Mouse (Mus musculus) ovary, adult 2 months (tissue): ENCODE measurements around the gene Olfr104-ps. TPM values are rescaled to one million over a fixed set of nuclear protein-coding genes. Genes with fewer than 3 reads are reported as not detected.

Source experiments
- polyA plus RNA-seq: library from polyadenylated mRNA; depleted of rRNA; stranded (reverse); fragments of >200 nt; gene quantifications from 2 replicates; pipeline ENCODE4 v1.2.3, GENCODE M21; 2012; rRNA removed

Olfr104-ps gene
- not detected in 2 replicates for polyA plus RNA-seq

GRCm38 (mm10) chr17:37359282-37359681 lies at the start of gene Olfr104-ps:
Gene Olfr104-ps, plus strand, starts transcription at chr17:37359582.

DNA sequence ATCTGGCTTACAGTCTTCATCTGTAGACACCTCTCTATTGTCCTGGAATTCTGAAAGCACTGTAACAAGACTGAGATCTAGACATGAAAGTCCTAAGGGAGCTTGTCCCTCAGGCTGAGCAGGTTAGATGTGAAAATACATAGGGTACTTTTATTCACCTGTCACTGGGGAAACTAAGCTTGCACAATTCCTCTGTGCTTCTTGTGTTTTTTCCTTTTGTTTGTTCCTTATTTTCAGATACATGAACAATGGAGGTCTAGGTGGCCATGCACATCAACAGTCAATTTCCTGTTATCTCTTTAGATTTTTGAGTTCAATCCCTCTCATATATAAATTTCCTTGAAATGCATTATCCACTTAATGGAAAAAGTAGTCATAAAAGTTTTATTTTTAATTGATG lies 42.4 kb upstream of the Olfr104-ps start, which contains the start of gene Olfr102:
Gene Olfr102 (minus strand): TSS at position 101 of the 400 bp plus-strand sequence.

DNA sequence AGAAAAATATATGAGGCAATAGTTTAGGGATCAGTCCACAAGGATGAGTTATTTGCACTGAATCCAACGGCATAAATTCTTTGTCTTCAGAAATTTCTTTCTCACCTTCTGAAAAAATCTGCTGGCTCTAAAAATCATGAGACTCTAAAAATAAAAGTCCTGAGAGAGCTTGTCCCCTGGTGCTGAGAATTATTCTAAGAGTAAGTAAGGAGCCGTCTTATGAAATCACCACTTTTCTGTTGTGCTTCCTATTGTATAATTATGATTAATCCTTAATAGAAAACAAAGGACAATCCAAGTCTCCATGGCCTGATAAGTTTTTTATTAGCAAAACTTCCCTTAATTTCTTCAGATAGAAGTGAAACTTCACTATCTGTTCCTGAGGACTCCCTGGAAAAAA lies 19.8 kb upstream of the Olfr104-ps start, which contains the start of gene Olfr103:
Gene Olfr103 (minus strand): TSS at position 101 of the 400 bp plus-strand sequence.

DNA sequence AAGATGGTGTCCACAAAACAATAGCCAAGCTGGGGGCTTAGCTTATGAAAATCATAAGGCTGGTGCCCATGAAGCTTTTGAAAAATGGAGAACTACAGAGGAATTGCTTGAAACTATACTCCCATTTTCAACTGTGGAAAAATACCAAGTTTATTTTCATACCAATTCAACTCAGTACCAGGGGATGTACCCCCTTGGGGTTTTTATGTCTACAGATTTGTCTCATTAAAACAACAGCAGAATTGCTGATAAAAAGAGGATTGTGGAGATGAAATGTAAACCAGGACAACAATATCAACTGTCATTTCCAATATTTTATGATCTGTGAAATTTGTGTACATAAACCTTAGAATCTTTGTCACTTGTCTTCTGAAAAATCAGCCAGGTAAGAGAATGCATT lies 19.4 kb downstream of the Olfr104-ps start, which contains the start of gene Olfr105-ps:
Gene Olfr105-ps (plus strand): TSS at position 301 of the 400 bp plus-strand sequence.

DNA sequence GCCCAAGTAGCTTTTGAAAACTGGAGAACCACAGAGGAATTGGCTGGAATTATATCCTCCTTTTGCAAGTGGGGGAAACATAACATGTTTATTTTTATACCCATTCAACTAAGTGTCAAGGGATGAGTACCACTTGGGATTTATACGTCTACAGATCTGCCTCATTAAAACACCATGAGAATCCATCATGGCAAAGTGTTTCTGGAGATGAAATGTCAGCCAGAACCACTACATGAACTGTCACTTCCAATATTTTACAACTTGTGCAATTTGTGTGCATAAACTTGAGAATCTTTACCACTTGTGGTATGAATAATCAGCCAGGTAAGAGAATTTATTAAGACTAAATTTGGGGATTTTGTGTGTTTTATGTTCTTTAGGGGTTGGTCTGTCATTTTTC lies 30.7 kb downstream of the Olfr104-ps start, which contains the start of gene Olfr106-ps:
Gene Olfr106-ps (plus strand): TSS at position 301 of the 400 bp plus-strand sequence.

DNA sequence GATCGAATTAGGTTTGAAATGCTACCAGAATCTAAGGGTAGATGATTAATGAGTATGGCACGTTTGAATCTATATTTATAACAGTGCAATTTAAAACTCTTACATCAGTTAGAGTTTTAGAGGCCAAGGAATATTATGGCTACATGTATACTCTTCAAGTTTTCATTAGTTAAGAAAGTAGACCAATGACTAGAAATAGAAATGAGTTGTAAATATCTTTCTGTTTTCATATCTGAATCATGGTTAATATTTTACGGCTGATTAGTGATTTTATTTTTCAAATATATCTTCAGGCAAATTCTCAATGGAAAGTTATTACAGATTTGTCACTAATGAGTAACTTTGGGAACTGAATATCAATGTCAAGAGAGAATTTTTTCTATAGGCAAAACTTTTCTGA lies 39.5 kb downstream of the Olfr104-ps start, which contains the start of gene Olfr107:
Gene Olfr107 (plus strand): TSS at position 301 of the 400 bp plus-strand sequence.

Other genes starting within 250 kb of the Olfr104-ps start
- gene Olfr92, start 239.5 kb upstream of the Olfr104-ps start, polyA plus RNA-seq = not detected in 2 replicates
- gene Olfr93, start 198.1 kb upstream of the Olfr104-ps start, polyA plus RNA-seq = not detected in 2 replicates
- not detected in 2 replicates for gene Ubd, start 165.7 kb upstream of the Olfr104-ps start, polyA plus RNA-seq
- gene Olfr94, start 158.6 kb upstream of the Olfr104-ps start, polyA plus RNA-seq = not detected in 2 replicates
- gene Olfr95, start 146.5 kb upstream of the Olfr104-ps start, polyA plus RNA-seq = not detected in 2 replicates
- not detected in 2 replicates for gene Olfr96, start 139.4 kb upstream of the Olfr104-ps start, polyA plus RNA-seq
- gene Olfr97, start 122.3 kb upstream of the Olfr104-ps start, polyA plus RNA-seq = not detected in 2 replicates
- gene Olfr98, start 95.8 kb upstream of the Olfr104-ps start, polyA plus RNA-seq = not detected in 2 replicates
- 11.7 and 12.1 TPM in 2 replicates for gene H2-M3, start 89.4 kb upstream of the Olfr104-ps start, polyA plus RNA-seq
- not detected in 2 replicates for gene Olfr99, start 76.1 kb upstream of the Olfr104-ps start, polyA plus RNA-seq
- gene Olfr101, start 55.3 kb upstream of the Olfr104-ps start, polyA plus RNA-seq = not detected in 2 replicates
- not detected in 2 replicates for gene Olfr102, start 42.5 kb upstream of the Olfr104-ps start, polyA plus RNA-seq
- gene Olfr103, start 19.9 kb upstream of the Olfr104-ps start, polyA plus RNA-seq = not detected in 2 replicates
- gene Olfr105-ps, start 19.5 kb downstream of the Olfr104-ps start, polyA plus RNA-seq = not detected in 2 replicates
- gene Olfr106-ps, start 30.8 kb downstream of the Olfr104-ps start, polyA plus RNA-seq = not detected in 2 replicates
- gene Olfr107, start 39.6 kb downstream of the Olfr104-ps start, polyA plus RNA-seq = not detected in 2 replicates
- not detected in 2 replicates for gene Olfr108, start 85.9 kb downstream of the Olfr104-ps start, polyA plus RNA-seq
- not detected in 2 replicates for gene Olfr109, start 99.3 kb downstream of the Olfr104-ps start, polyA plus RNA-seq
- 0.14 and 0.19 TPM in 2 replicates for gene H2-M2, start 124.0 kb downstream of the Olfr104-ps start, polyA plus RNA-seq
- not detected in 2 replicates for gene Olfr110, start 132.9 kb downstream of the Olfr104-ps start, polyA plus RNA-seq
- gene Olfr111, start 148.4 kb downstream of the Olfr104-ps start, polyA plus RNA-seq = not detected in 2 replicates
- gene Olfr112, start 209.9 kb downstream of the Olfr104-ps start, polyA plus RNA-seq = not detected in 2 replicates
- gene Olfr113, start 218.1 kb downstream of the Olfr104-ps start, polyA plus RNA-seq = not detected in 2 replicates
- gene Olfr114, start 233.2 kb downstream of the Olfr104-ps start, polyA plus RNA-seq = not detected in 2 replicates